Mouse (Mus musculus) embryonic stem cell, embryonic (primary cell): Measurements from ENCODE around the gene Cep70.

ENCODE experiments used
- CTCF ChIA-PET, 4 experiments: fragments of 300-600 bp in 2 of 4; fragments of 350-600 bp in 2 of 4; sonication (Branson Sonifier 250); formaldehyde crosslinking; loops; one replicate each; lab custom pipeline; 2022; ENCODE audit warnings: inconsistent platforms in 2 of 4; lab: Charles Lee
- POLR2A ChIA-PET, 4 experiments: fragments of 300-600 bp in 2 of 4; fragments of 350-600 bp in 2 of 4; sonication (Branson Sonifier 250); formaldehyde crosslinking; loops; one replicate each; lab custom pipeline; 2022; ENCODE audit warnings: antibody characterized with exemption in 4 of 4, inconsistent platforms in 1 of 4; lab: Charles Lee

Gene Cep70

DNA sequence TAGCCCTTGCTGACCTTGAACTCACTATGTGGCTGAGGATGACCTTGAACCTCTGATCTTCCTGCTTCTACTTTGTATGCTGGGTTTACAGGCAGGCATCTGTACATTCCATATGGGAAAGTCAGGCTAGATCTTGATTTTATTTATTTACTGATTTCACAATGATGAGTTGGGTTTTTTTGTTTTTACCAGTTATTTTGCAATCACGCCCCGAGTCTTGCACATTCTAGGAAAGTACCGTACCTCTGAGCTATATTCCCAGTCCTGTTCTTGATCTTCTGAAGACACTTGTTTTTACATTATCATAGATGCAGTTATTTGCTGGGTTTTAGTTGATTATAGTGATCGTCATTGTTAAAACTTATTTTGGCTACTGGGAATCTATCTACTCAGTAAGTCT, 5.7 kb downstream of the Cep70 start:
- POLR2A ChIA-PET: interaction anchor here in 2 of 4 experiments (0.8 to 3.6 kb wide), 4 partner anchors 8 to 263 kb away, joined by 3 to 25 read pairs (median 4); partner anchors contain the start of gene Faim (in 1 of the 2)
- CTCF ChIA-PET: interaction anchor here in 2 of 4 experiments (0.7 to 0.9 kb wide), 2 partner anchors 185 to 319 kb away, joined by 3 read pairs; partner anchors contain the start of gene Armc8 (in 1 of the 2)

DNA sequence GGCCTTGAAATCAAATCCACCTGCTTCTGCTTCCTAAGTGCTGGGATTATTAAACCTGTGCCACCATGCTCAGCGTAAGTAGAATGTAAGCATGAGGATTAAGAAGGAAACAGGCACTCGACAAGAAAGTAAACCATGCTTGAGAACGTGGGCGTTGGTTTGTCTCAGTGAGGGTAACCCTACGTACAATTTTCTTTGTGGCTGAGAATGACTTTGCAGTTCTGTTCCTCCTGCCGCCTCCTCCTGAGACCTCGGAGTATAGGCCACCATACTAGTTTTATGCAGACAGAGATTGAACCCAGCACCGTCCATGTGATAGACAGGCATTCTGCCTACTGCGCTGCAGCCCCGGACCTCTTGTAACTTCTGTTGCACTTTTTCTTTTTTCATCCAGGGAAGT, 10.7 kb downstream of the Cep70 start:
- ChIA-PET CTCF (no interaction called here), POLR2A (interaction anchor here in 2 of 4 experiments (1.4 to 2.8 kb wide), 2 partner anchors 10 to 190 kb away, joined by 3 to 14 read pairs; partner anchors contain the start of gene Cep70 (in 1 of the 2))

GRCm38 (mm10) chr9:99256206-99256605, 13.0 kb downstream of the Cep70 start:
- ChIA-PET CTCF (interaction anchor here in 2 of 4 experiments (0.5 to 0.6 kb wide), 2 partner anchors 200 to 277 kb away, joined by 3 to 4 read pairs; no protein-coding TSS in a partner anchor), POLR2A (interaction anchor here in 3 of 4 experiments (0.9 to 4.0 kb wide), 9 partner anchors 8 to 270 kb away, joined by 3 to 25 read pairs (median 6); partner anchors contain the start of gene Cep70 (in 3 of the 3))

DNA sequence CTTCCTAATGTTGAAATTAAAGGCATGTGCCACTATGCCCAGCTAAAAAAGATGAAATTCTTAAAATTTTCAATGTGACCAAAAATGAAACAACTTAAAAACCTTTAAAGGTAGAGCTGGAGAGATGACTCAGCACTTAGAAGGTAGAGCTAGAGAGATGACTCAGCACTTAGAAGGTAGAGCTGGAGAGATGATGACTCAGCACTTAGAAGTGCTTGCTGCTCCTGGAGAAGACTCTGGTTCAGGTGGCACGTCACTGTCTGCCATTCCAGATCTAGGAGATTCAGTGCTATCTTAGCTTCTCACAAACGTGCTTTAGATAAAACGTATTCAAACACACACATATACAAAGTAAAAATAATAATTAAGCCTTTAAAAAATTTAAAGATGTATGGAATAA, 13.7 kb downstream of the Cep70 start:
- POLR2A ChIA-PET: interaction anchor here in 3 of 4 experiments (0.6 to 4.0 kb wide), 14 partner anchors 8 to 318 kb away, joined by 3 to 25 read pairs (median 4); partner anchors contain the start of genes Cep70 (in 3 of the 3), Dbr1 (in 1 of the 3) and Faiml (in 1 of the 3)

DNA sequence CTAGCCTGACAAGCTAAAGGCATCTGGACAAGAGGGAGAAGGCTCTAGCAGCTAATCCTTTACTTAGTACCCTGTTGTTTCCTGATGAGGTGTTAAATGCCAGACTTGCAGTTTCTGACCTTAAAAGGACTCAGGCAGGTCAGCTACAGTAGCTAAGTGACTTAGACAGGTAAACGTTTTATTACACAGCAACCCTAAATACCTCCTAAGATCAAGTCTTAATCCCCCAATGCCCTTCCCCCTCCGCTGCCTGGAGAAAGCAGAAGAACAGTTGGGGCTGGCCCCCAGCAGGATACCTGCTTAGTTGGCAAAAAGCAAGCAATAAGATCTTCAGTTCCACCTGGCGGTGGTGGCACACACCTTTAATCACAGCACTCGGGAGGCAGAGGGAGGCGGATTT, 15.7 kb downstream of the Cep70 start:
- CTCF ChIA-PET: interaction anchor here in 3 of 4 experiments (0.6 to 1.2 kb wide), 5 partner anchors 16 to 1323 kb away, joined by 3 to 7 read pairs (median 6); partner anchors contain the start of gene Cep70 (in 1 of the 3)
- POLR2A ChIA-PET: interaction anchor here in 1 of 4 experiments (1.1 to 4.0 kb wide), 3 partner anchors 11 to 187 kb away, joined by 3 to 25 read pairs (median 5); partner anchors contain the start of gene Cep70

More for the DNA sequence above, 13.7 kb downstream of the Cep70 start:
- CTCF ChIA-PET: interaction anchor here in 1 of 4 experiments (0.7 kb wide), 1 partner anchor 178 kb away, joined by 3 read pairs; no protein-coding TSS in a partner anchor

DNA sequence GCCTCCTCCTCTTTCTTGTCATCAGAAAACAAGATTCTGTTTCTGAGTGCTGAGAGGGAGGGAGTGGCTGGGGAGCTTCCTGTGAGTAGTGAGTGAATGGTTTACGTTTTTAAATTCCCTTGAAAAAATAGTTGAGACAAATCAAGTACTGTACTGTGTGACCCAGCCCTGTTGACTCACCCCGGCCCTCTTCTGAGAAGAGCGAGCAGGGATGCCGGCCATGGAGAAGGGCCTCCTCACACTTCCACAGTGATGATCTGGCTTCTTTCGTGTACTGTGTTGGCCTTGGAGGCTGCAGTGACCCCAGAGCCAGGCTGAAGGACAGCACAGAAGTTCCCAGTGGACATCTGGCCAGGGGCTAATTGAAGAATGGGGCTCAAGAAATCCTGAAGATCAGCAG, 61.1 kb downstream of the Cep70 start:
- ChIA-PET POLR2A (interaction anchor here in 1 of 4 experiments (1.7 kb wide), 1 partner anchor 20 kb away, joined by 4 read pairs; no protein-coding TSS in a partner anchor), CTCF (interaction anchor here in 1 of 4 experiments (0.5 kb wide), 1 partner anchor 644 kb away, joined by 3 read pairs; no protein-coding TSS in a partner anchor)

DNA sequence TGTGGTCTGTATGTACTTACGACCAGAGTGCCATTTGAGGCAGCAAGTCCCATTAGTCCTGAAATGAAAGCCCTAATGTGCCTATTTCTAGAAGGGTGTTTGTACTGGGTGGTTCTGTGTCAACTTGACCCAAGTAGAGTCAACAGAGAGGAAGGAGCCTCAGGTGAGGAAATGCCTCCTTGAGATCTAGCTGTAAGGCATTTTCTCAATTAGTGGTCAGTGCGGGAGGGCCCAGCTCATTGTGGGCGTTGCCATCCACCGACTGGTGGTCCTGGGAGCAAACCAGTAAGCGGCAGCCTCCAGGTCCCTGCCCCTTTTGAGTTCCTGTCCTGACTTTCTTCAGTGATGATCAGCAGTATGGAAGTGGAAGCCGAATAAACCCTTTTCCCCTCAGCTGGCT, 63.1 kb downstream of the Cep70 start:
- CTCF ChIA-PET: interaction anchor here in 2 of 4 experiments (1.1 to 1.3 kb wide), 2 partner anchors 32 to 144 kb away, joined by 3 read pairs; no protein-coding TSS in a partner anchor
- POLR2A ChIA-PET: interaction anchor here in 2 of 4 experiments (1.0 to 1.7 kb wide), 4 partner anchors 10 to 22 kb away, joined by 3 to 4 read pairs (median 4); no protein-coding TSS in a partner anchor

GRCm38 (mm10) chr9:99319343-99319951, 76.3 kb downstream of the Cep70 start:
- ChIA-PET POLR2A (interaction anchor here in 3 of 4 experiments (0.6 to 1.4 kb wide), 7 partner anchors 14 to 76 kb away, joined by 3 to 9 read pairs (median 3); partner anchors contain the start of genes Cep70 (in 1 of the 3) and Esyt3 (in 1 of the 3)), CTCF (interaction anchor here in 3 of 4 experiments (0.6 to 1.9 kb wide), 5 partner anchors 76 to 354 kb away, joined by 3 to 7 read pairs (median 3); partner anchors contain the start of gene Cep70 (in 1 of the 3))

GRCm38 (mm10) chr9:99320006-99320405, 76.8 kb downstream of the Cep70 start:
- ChIA-PET POLR2A (interaction anchor here in 2 of 4 experiments (0.8 to 1.4 kb wide), 5 partner anchors 9 to 76 kb away, joined by 3 read pairs; partner anchors contain the start of gene Cep70 (in 1 of the 2)), CTCF (interaction anchor here in 3 of 4 experiments (0.6 to 1.9 kb wide), 5 partner anchors 77 to 355 kb away, joined by 3 to 7 read pairs (median 3); partner anchors contain the start of gene Cep70 (in 1 of the 3))

DNA sequence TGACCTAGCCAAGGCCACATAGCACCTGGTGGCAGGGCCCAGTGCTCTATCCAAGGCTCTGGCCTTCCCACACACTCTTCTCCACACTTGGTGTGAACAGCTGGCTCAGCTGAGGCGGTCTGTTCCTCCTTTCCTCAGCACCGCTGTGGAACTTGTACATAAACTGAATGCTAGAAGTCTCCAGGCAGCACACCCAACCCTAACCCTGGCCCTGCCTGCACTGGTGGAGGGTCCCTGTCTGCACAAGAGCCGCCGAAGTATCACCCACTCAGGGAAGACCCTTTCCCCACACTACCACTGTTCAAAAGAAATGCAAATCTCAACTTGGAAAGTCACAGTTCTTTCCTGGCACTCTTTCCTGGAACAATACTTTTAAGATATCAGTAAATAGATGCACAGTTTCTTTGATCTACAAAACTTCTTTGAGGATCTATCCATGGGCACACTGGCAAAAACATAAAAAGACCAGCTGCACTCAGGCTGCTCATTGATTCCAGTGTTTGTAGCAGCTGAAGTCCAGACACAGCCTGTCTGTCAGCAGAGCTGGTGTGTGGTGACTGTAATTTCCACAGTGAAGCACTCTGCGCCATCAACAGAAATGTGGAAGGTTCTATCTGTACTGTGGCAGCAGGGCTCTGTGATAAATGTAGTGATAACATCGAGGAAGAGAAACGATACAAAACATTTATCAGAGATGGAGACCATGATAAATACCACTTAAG, 82.2 kb downstream of the Cep70 start:
- POLR2A ChIA-PET: no interaction called here

GRCm38 (mm10) chr9:99325961-99326360, 82.8 kb downstream of the Cep70 start:
- POLR2A ChIA-PET: no interaction called here
- CTCF ChIA-PET: interaction anchor here in 1 of 4 experiments (1.0 kb wide), 1 partner anchor 11 kb away, joined by 3 read pairs; no protein-coding TSS in a partner anchor

More for the DNA sequence above, 82.2 kb downstream of the Cep70 start:
- CTCF ChIA-PET: no interaction called here

GRCm38 (mm10) chr9:99326881-99327280, 83.7 kb downstream of the Cep70 start:
- ChIA-PET POLR2A (interaction anchor here in 1 of 4 experiments (1.2 to 2.0 kb wide), 2 partner anchors 10 to 13 kb away, joined by 5 read pairs; no protein-coding TSS in a partner anchor), CTCF (interaction anchor here in 1 of 4 experiments (1.0 kb wide), 1 partner anchor 11 kb away, joined by 3 read pairs; no protein-coding TSS in a partner anchor)

DNA sequence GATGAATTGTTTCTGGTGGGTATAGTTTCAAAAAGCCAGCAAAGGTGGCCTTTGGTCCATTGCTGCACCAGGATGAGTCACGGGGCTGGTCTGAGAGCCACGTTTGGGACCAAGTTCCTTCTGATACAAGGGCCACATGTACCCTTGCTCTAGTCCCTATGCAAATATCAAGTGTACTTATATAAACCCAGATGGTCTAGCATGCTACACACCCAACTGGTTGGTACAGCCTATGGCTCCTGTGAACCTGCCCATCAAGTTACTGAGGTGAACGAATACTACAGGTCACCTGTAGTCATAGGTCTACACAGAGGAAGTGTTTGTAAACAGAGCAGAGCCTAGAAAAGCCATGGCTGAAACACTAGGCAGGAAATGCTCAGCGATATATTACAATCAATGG, 93.4 kb downstream of the Cep70 start:
- CTCF ChIA-PET: interaction anchor here in 2 of 4 experiments (1.3 to 2.7 kb wide), 4 partner anchors 40 to 356 kb away, joined by 3 to 13 read pairs (median 8); partner anchors contain the start of gene Nme9 (in 2 of the 2)
- POLR2A ChIA-PET: interaction anchor here in 2 of 4 experiments (0.5 to 2.1 kb wide), 4 partner anchors 9 to 114 kb away, joined by 3 to 5 read pairs (median 3); no protein-coding TSS in a partner anchor

DNA sequence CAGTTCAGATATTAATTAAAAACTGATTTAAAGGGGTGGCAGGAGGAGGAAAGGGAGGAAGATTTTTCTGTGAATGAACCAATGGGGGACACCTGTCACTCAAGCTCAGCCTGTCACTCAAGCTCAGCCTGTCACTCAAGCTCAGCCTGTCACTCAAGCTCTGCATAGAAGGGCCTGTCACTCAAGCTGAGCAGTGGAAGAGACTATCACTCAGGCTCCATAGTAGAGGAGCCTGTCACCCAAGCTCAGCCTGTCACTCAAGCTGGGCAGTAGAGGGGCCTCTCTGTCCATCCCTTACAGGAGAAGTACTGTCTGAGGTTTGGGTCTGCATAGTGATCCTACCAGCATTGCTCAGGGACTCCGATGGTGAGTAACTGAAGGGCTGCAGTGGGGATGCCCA, 95.1 kb downstream of the Cep70 start:
- POLR2A ChIA-PET: interaction anchor here in 1 of 4 experiments (1.5 kb wide), 1 partner anchor 95 kb away, joined by 3 read pairs; the partner anchor contains the start of gene Cep70
- CTCF ChIA-PET: interaction anchor here (0.5 to 2.7 kb wide), 17 partner anchors 9 to 1518 kb away, joined by 3 to 14 read pairs (median 4); partner anchors contain the start of genes Nme9 (in 2 of the 4) and Cep70 (in 1 of the 4)

GRCm38 (mm10) chr9:99339182-99339581, 96.0 kb downstream of the Cep70 start:
- POLR2A ChIA-PET: interaction anchor here in 2 of 4 experiments (0.9 to 1.7 kb wide), 4 partner anchors 12 to 135 kb away, joined by 3 to 11 read pairs (median 4); partner anchors contain the start of gene Esyt3 (in 1 of the 2)

DNA sequence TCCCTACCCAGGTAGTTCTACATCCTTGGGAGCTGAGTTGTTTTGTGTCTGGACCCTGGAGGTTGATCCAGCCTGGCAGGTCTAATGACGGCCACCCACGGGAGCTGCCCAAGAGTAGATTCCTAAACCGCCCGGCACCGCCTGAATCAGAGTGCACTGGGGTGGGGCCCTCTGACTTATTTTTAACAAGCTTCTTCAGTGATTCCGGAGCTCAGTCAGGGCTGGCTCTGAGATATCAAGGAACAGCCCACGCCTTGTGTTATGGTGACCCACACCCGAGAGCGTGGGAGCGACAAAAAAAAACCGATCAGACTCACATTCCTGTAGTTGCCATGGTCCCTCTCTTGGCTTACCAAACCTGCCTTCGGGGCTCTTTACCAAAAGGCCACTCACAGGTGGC, 97.0 kb downstream of the Cep70 start:
- CTCF ChIA-PET: interaction anchor here (0.5 to 2.2 kb wide), 14 partner anchors 11 to 351 kb away, joined by 3 to 20 read pairs (median 5); partner anchors contain the start of genes Nme9 (in 2 of the 4) and Esyt3 (in 1 of the 4)
- POLR2A ChIA-PET: interaction anchor here in 3 of 4 experiments (0.5 to 1.7 kb wide), 8 partner anchors 13 to 214 kb away, joined by 3 to 11 read pairs (median 4); partner anchors contain the start of gene Esyt3 (in 1 of the 3)

More at GRCm38 (mm10) chr9:99339182-99339581, 96.0 kb downstream of the Cep70 start:
- CTCF ChIA-PET: interaction anchor here in 3 of 4 experiments (0.8 to 2.2 kb wide), 13 partner anchors 10 to 323 kb away, joined by 3 to 14 read pairs (median 4); partner anchors contain the start of genes Nme9 (in 2 of the 3) and Cep70 (in 1 of the 3)
